Mouse (Mus musculus): ENCODE measurements around the gene Trappc4. TPM values are rescaled to one million over a fixed set of nuclear protein-coding genes. Genes with fewer than 3 reads are reported as not detected.

Gene Trappc4
- polyA plus RNA-seq (2021; fragmentation: Nextera tagmentation), result 159 and 195 TPM in 2 replicates
- long read RNA-seq, experiment 1, transcript Trappc4-201 (5 exons, 1,220 nt), result major isoform, 80 of 114 reads
- long read RNA-seq, experiment 1, transcript Trappc4-202 (4 exons, 935 nt), result minor isoform, 21 of 114 reads
- long read RNA-seq, experiment 1, partial matches to known transcripts, result 4 of 114 reads
- long read RNA-seq, experiment 1, other reads (novel, unspliced or antisense), result 6 of 114 reads
- long read RNA-seq, experiment 2, transcript Trappc4-202 (4 exons, 935 nt), result minor isoform, 22 of 158 reads
- long read RNA-seq, experiment 2, transcript Trappc4-201 (5 exons, 1,220 nt), result major isoform, 125 of 158 reads
- long read RNA-seq, experiment 2, partial matches to known transcripts, result 1 of 158 reads
- long read RNA-seq, experiment 2, other reads (novel, unspliced or antisense), result 2 of 158 reads

GRCm38 (mm10) chr9:44406906-44407751, at the start of gene Trappc4, which contains the start of gene Rps25:
Trappc4 (minus strand) TSS chr9:44407600.
Rps25 (plus strand) TSS chr9:44407139.

GRCm38 (mm10) chr9:44454891-44455220, 47.5 kb upstream of the Trappc4 start, which contains the start of gene Upk2:
Upk2 (minus strand) TSS chr9:44454976.

GRCm38 (mm10) chr9:44440961-44441360, 33.6 kb upstream of the Trappc4 start, which contains the start of gene Foxr1:
Foxr1 (minus strand) TSS chr9:44441136.

GRCm38 (mm10) chr9:44418519-44419385, 11.4 kb upstream of the Trappc4 start, which contains the start of gene Ccdc84:
Ccdc84 (minus strand) TSS chr9:44418569.

GRCm38 (mm10) chr9:44396684-44397411, 10.6 kb downstream of the Trappc4 start, which contains the start of gene Slc37a4:
Slc37a4 (plus strand) TSS chr9:44396852.

GRCm38 (mm10) chr9:44379054-44379834, 28.2 kb downstream of the Trappc4 start, which contains the start of gene Hyou1:
Hyou1 (plus strand) TSS chr9:44379490.

GRCm38 (mm10) chr9:44361190-44361917, 46.0 kb downstream of the Trappc4 start, which contains the start of gene Vps11:
Vps11 (minus strand) TSS chr9:44361670.

Other genes starting within 250 kb of the Trappc4 start
- gene Cbl, start 173.6 kb downstream of the Trappc4 start, polyA plus RNA-seq (2021; fragmentation: Nextera tagmentation), result 8.2 and 8.3 TPM in 2 replicates
- gene Ccdc153, start 166.9 kb downstream of the Trappc4 start, polyA plus RNA-seq (2021; fragmentation: Nextera tagmentation), result 5.5 and 6.3 TPM in 2 replicates
- gene Pdzd3, start 156.1 kb downstream of the Trappc4 start, polyA plus RNA-seq (2021; fragmentation: Nextera tagmentation), result 0.29 and 0.55 TPM in 2 replicates
- 3.7 and 6.2 TPM in 2 replicates for gene Nlrx1, start 139.0 kb downstream of the Trappc4 start, polyA plus RNA-seq (2021; fragmentation: Nextera tagmentation)
- 16.5 and 27.8 TPM in 2 replicates for gene Abcg4, start 119.0 kb downstream of the Trappc4 start, polyA plus RNA-seq (2021; fragmentation: Nextera tagmentation)
- 3.3 and 4.6 TPM in 2 replicates for gene Hinfp, start 101.9 kb downstream of the Trappc4 start, polyA plus RNA-seq (2021; fragmentation: Nextera tagmentation)
- gene C2cd2l, start 87.3 kb downstream of the Trappc4 start, polyA plus RNA-seq (2021; fragmentation: Nextera tagmentation), result 18.2 and 67.4 TPM in 2 replicates
- gene Dpagt1, start 81.6 kb downstream of the Trappc4 start, polyA plus RNA-seq (2021; fragmentation: Nextera tagmentation), result 8.7 and 14.8 TPM in 2 replicates
- 41.4 and 74.1 TPM in 2 replicates for gene H2afx, start 72.9 kb downstream of the Trappc4 start, polyA plus RNA-seq (2021; fragmentation: Nextera tagmentation)
- 26.9 and 35.2 TPM in 2 replicates for gene Hmbs, start 63.4 kb downstream of the Trappc4 start, polyA plus RNA-seq (2021; fragmentation: Nextera tagmentation)
- 40.5 and 45.1 TPM in 2 replicates for gene Vps11, start 45.9 kb downstream of the Trappc4 start, polyA plus RNA-seq (2021; fragmentation: Nextera tagmentation)
- 15.2 and 19.6 TPM in 2 replicates for gene Hyou1, start 28.1 kb downstream of the Trappc4 start, polyA plus RNA-seq (2021; fragmentation: Nextera tagmentation)
- 21.9 and 23.6 TPM in 2 replicates for gene Slc37a4, start 10.7 kb downstream of the Trappc4 start, polyA plus RNA-seq (2021; fragmentation: Nextera tagmentation)
- 1,852 and 1,982 TPM in 2 replicates for gene Rps25, start 461 bp downstream of the Trappc4 start, polyA plus RNA-seq (2021; fragmentation: Nextera tagmentation)
- 5.6 and 7.5 TPM in 2 replicates for gene Ccdc84, start 11.0 kb upstream of the Trappc4 start, polyA plus RNA-seq (2021; fragmentation: Nextera tagmentation)
- gene Foxr1, start 33.5 kb upstream of the Trappc4 start, polyA plus RNA-seq (2021; fragmentation: Nextera tagmentation), result not detected in 2 replicates
- not detected in 2 replicates for gene Upk2, start 47.4 kb upstream of the Trappc4 start, polyA plus RNA-seq (2021; fragmentation: Nextera tagmentation)
- 3.7 and 5.7 TPM in 2 replicates for gene Bcl9l, start 75.2 kb upstream of the Trappc4 start, polyA plus RNA-seq (2021; fragmentation: Nextera tagmentation)
- gene Cxcr5, start 154.3 kb upstream of the Trappc4 start, polyA plus RNA-seq (2021; fragmentation: Nextera tagmentation), result not detected in 2 replicates
- gene Ddx6, start 197.3 kb upstream of the Trappc4 start, polyA plus RNA-seq (2021; fragmentation: Nextera tagmentation), result 15.6 and 18.4 TPM in 2 replicates

Data from left cerebral cortex, adult 6 months (tissue).